Mouse (Mus musculus): ENCODE measurements around the gene Fancc.

The Fancc gene

DNA sequence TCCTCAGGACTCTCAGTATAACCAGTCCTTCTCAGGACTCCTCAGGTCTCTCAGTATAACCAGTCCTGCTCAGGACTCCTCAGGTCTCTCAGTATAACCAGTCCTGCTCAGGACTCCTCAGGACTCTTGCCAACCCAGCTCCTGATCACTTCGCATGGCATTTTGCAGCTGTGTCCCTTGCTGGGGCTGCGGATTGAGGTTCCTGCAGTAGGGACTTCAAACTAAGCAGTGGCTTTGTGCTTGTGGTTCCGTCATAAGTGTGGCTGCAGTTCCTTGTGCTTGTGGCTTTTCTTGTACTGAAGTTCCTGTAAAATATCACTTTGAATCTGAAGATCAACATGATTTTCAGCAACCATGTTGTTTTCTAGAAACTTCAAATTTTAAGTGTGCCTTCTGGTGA, 212.3 kb downstream of the Fancc start:
- no peak for DNase-seq

DNA sequence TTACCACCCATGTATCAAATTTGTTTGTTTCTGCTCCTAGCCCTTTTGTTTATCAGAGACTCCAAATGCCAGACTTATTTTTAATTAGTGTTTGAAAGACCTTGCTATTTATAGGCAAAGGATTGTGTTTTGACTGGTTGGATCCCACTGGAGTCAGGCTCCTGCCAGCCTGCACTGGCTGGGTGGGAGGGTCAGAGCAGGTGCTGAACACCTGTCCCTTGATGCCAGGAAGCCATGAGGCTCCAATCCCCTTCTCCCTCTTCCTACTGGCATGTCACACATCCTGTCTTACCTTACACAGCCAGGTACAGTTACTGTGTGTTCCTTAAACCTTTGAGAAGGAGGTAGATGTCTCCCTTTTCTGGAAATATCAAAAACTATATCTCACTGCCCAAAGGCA, 213.8 kb downstream of the Fancc start:
- no peak for DNase-seq

- DNase-seq, result no peak
These were observed 215.9 kb downstream of the Fancc start for GRCm38 (mm10) chr13:63281206-63281605.

- no peak for DNase-seq
These were observed 216.7 kb downstream of the Fancc start for GRCm38 (mm10) chr13:63280344-63280743.

- no peak for DNase-seq
These were observed 217.3 kb downstream of the Fancc start for GRCm38 (mm10) chr13:63279807-63280206.

DNA sequence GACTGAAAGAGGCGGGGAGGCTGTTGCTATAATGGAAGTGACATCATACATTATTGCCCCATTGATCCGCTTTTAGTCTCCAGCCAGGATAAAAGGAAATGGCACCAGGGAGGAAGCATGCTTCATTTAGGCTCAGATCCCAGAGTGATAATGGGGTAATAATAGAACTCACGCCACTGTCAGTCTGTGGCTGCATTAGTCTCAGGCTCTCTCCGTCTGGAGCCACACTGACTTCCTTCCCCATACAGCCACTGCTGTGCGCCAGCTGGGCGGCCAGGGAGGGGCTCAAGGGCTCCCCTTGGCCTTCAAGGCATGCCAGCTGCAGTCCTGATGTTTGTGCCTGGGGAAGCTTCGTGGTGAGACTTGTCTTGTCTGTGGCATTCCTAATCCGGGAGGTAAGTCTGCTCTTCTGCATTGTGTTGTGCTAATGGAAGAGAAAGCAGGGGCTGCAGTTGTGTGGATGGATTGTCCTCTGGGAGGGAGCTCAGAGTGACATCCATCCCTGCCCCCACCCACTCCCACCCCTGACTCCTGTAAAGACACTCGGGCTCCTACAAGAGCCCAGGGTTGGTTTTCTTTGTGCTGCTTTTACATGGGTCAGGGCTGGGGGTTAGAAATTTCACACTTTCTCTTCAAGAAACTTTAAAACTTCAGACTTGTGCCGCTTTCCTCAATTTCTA, 218.1 kb downstream of the Fancc start:
- peak; percentile 56 for DNase-seq

GRCm38 (mm10) chr13:63278141-63278631, 218.9 kb downstream of the Fancc start:
- DNase-seq, result peak; percentile 62

DNA sequence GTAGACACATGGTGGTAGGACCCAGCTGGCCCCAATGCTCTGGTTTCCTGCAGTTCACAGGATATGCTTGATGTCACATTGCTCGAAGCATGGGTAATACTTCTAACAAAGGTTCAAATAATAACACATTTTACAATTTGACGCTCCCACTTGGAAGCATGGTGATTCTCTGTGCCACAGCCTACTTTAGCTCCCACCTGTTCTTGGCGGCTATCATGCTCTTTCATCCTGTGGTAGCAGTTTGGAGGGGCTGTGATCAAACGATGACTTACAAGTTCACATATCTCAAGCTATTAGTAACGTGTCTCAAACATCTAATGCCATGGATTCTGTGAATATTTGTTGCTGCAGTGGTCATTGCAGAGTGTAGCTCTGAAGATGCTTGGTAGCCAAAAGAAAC, 219.8 kb downstream of the Fancc start:
- no peak for DNase-seq

DNA sequence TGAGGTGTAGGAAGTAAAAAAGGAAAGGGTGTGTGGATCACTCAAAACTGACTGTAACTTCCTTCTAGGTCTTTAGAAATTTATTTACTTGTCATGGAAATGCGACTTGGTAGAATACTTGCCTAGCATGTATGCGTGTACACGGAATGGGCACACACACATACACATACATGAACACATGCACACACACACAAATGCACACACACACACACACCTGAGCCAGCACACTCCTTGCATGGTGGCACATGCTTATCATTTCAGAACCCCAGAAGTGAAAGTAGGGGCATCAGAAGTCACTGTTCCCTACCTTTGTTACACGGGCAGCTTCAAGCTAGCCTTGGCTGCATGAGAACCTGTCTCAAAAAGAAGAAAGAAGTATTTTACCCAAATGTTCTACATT, 220.7 kb downstream of the Fancc start:
- no peak for DNase-seq

GRCm38 (mm10) chr13:63274488-63275166, 222.5 kb downstream of the Fancc start:
- no peak for DNase-seq

GRCm38 (mm10) chr13:63273859-63274258, 223.2 kb downstream of the Fancc start:
- no peak for DNase-seq

DNA sequence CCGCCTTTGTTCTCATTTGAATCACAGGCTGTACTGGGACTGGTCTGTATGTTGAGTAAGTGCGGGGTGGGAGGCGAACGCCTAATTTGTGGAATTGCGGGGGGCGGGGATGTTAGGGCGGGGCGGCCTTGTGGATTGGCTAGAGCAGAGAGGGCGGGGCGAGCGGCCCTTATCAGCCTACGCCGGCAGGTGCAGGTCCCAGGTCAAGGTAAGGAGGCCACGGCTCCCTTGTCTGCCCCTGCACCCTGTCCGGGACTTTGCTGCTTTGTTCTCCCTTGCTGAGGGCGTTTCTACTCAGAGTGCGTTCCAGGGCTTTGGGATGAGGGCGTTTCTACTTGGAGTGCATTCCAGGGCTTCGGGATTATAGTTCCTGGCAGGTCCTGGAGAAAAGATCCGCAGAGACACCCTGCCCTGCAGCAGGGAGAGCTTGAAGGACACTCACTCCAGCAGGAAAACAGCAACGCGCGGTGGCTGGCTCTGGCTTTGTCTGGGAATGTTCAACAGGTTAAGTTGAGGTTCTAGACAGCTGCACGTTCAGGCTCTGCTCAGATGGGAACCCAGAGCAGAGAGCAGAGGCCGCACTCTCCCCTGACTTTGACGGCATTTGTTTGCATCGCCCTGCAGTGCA, 224.4 kb downstream of the Fancc start:
- DNase-seq, result peak; percentile 82

DNA sequence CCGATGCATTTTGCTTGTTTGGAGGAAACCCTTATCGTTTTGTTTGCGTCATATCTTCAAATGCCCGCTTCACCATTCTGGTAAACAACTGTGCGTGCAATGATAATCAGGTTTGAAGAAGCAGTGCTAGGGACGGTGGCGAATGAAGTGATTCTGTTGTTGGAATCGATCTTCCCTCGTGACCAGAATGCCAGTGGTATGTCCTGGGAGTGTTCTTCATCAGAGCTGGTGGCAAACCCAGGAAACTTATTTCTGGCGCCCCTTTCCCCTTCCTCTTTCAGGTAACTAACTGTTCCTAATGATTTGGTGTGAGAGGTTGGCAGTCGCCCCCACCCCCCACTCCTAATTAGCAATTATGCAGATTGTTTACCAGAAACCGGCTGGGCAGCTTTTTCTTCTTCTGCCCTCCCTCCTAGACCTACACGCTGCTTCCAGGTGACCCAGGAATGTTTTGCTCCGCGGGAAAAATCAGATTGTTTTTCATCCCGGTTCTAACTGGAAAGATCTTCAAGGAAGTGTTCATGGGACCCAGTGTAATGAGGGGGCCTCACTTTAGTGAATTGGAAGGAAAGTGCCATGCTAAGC, 225.0 kb downstream of the Fancc start:
- no peak for DNase-seq

- no peak for DNase-seq
These were observed 226.9 kb downstream of the Fancc start for GRCm38 (mm10) chr13:63270191-63270590.

- DNase-seq, result no peak
These were observed 228.3 kb downstream of the Fancc start for GRCm38 (mm10) chr13:63268776-63269175.

- no peak for DNase-seq
These were observed 228.7 kb downstream of the Fancc start for GRCm38 (mm10) chr13:63268371-63268770.

GRCm38 (mm10) chr13:63262168-63262957, 234.7 kb downstream of the Fancc start:
- DNase-seq, result no peak

DNA sequence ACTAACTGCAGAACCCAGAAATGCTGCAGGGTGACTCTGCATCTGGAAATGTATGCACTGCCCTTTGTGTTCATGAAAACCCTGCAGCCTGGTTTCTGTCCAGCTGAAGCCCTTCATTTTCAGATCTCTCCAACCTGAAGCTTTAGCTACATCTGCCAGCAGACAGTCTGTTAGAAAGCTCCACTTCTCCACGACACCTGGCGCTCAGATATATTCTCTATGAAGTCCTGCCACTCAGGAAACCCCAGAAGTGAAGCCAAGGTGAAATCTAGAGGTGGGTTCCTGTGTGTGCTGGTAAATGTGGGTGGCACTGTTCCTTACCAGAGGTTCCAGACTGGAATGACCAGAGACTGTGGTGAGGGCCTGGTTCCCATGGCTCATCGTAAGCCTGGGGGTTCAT, 235.4 kb downstream of the Fancc start:
- DNase-seq, result no peak

DNA sequence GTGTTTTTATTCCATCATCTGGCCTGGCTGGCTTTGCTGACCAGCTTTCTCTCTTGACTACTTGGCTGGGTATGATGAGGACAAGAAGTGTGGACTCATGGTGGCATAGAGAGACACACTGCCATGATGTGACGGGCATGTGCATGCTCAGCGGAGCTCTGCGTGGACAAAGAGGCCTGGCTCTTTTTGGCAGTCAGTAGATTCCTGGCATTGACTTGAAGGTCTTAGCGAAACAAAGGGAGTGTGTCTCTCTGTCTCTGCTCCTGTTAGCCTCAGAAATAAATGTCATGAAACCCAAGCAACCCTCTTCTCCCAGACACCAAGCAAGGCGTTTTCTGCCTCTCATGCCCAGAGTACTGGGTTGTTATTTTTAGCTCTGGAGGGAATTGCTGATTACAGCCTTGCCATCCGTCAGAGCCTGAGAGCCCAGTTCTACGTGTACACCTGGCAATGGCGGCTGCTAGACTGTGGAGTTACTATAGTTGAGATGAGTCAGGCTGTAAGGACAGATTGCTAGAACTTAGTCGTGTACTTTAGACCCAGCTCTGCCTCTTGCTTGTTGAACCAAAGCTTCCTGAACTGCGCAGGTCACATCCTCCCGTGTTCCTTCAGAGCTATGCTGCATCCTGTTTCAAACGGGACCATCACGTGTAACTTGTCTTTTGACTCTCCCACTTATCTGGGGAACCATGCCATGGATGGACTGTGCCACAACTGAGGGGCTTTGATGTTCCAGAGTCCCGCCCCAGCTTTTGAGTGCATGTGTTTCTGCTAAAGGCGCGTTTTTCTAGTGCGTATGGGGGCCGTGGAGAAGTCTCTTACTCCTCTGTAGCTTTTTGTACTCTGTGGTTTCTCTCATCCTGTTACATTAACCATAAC, 236.1 kb downstream of the Fancc start:
- DNase-seq, result no peak

DNA sequence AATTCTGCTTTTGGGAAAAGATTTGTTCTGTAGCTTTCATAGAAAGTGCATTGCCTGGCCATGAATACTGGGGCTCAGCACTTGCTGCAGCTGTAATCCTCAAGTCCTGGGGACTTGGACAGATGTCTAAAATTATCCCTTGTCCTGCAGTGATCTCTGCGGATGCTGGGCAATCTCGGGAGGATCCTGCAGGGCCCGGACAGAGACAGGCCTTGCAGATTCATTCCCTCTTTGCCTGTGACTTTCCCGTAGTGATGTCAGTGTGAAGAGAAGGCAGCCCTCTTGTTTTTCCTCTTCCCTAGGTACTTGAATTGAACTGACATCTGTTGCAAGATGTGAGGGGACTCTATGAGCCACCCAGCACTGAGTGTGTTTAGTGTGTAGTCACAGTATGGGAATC, 236.9 kb downstream of the Fancc start:
- DNase-seq, result no peak

- DNase-seq, result no peak
These were observed 238.4 kb downstream of the Fancc start for GRCm38 (mm10) chr13:63258671-63259070.

DNA sequence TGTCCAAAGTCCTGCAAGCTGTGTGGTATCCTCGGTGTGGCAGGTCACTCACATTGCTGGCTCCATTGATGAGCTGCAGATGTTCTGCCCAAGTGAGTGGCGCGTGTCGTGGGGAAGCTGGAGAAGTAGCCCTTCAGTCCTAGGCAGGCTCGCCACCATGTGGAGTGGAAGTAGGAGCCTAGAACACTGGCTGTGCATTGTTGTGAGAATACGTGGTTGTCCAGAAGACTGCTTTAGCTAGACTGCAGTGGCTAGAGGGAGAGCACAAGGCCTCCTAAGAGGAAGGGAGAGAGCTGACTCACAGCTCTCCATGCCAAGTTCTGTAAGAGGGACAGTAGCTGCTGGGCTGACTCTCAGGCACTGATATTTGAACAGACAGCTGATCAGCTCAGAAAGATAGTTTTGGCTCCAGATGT, 238.9 kb downstream of the Fancc start:
- DNase-seq, result peak; percentile 29
